Mouse (Mus musculus) T-helper 2 cell (primary cell): Measurements from ENCODE around the gene Tomm34.
"Not testable (repeated sequence)": the region's sequence is repeated elsewhere in the genome, so short reads cannot be mapped to it uniquely, and the experiment has no call there.

ENCODE experiments used
- in situ Hi-C: fragments of 300-600 bp; cut with MboI, MseI; formaldehyde crosslinking; loops from one replicate; pipeline ENCODE4 v1.15.1; 2025; ENCODE audit warnings: high pct_unique_total_duplicates

Tomm34 gene

GRCm38 (mm10) chr2:164077875-164078274 is 6.9 kb upstream of the Tomm34 start:
- in situ Hi-C loops = loop anchor here (25.0 kb wide), 1 partner anchor 441 kb away; the partner anchor contains the start of gene Serinc3

GRCm38 (mm10) chr2:164076874-164077425 is 6.0 kb upstream of the Tomm34 start:
- in situ Hi-C loops = loop anchor here (25.0 kb wide), 1 partner anchor 440 kb away; the partner anchor contains the start of gene Serinc3

- in situ Hi-C loops = loop anchor here (25.0 kb wide), 1 partner anchor 438 kb away; the partner anchor contains the start of gene Serinc3
Observed at GRCm38 (mm10) chr2:164075088-164075487, 4.1 kb upstream of the Tomm34 start.

GRCm38 (mm10) chr2:164073918-164074578 is 3.1 kb upstream of the Tomm34 start:
- in situ Hi-C loops = no loop called here

GRCm38 (mm10) chr2:164073120-164073519 is 2.2 kb upstream of the Tomm34 start:
- in situ Hi-C loops = no loop called here

- in situ Hi-C loops = no loop called here
Observed at GRCm38 (mm10) chr2:164072109-164072508, 1.1 kb upstream of the Tomm34 start.

GRCm38 (mm10) chr2:164071437-164071820 is 460 bp upstream of the Tomm34 start:
- in situ Hi-C loops = not testable (repeated sequence)

- in situ Hi-C loops = no loop called here
Observed at GRCm38 (mm10) chr2:164070142-164070764, 716 bp downstream of the Tomm34 start, which contains the start of gene Stk4. Gene Stk4, plus strand, starts transcription at chr2:164070322.

- in situ Hi-C loops = loop anchor here (5.0 kb wide), 1 partner anchor 57 kb away; no protein-coding TSS in a partner anchor
Observed at GRCm38 (mm10) chr2:164059634-164060235, 11.2 kb downstream of the Tomm34 start.

GRCm38 (mm10) chr2:164054671-164055070 is 16.3 kb downstream of the Tomm34 start:
- in situ Hi-C loops = no loop called here

- in situ Hi-C loops = no loop called here
Observed at GRCm38 (mm10) chr2:164053767-164054166, 17.2 kb downstream of the Tomm34 start.

GRCm38 (mm10) chr2:164047197-164047690 is 23.7 kb downstream of the Tomm34 start:
- in situ Hi-C loops = no loop called here

- in situ Hi-C loops = no loop called here
Observed at GRCm38 (mm10) chr2:164041523-164041922, 29.4 kb downstream of the Tomm34 start.

GRCm38 (mm10) chr2:164040949-164041348 is 30.0 kb downstream of the Tomm34 start:
- in situ Hi-C loops = no loop called here

GRCm38 (mm10) chr2:164038407-164039028 is 32.5 kb downstream of the Tomm34 start:
- in situ Hi-C loops = no loop called here

GRCm38 (mm10) chr2:164036520-164037019 is 34.4 kb downstream of the Tomm34 start:
- in situ Hi-C loops = no loop called here

- in situ Hi-C loops = no loop called here
Observed at GRCm38 (mm10) chr2:164032973-164033372, 38.0 kb downstream of the Tomm34 start.

- in situ Hi-C loops = no loop called here
Observed at GRCm38 (mm10) chr2:164031147-164031546, 39.8 kb downstream of the Tomm34 start.

- in situ Hi-C loops = no loop called here
Observed at GRCm38 (mm10) chr2:164025150-164025549, 45.8 kb downstream of the Tomm34 start, which contains the start of gene Pabpc1l. Gene Pabpc1l, plus strand, starts transcription at chr2:164025450.

GRCm38 (mm10) chr2:164022104-164022503 is 48.9 kb downstream of the Tomm34 start:
- in situ Hi-C loops = no loop called here

- in situ Hi-C loops = no loop called here
Observed at GRCm38 (mm10) chr2:164019943-164020342, 51.0 kb downstream of the Tomm34 start.
